7 mouse cellular contexts compared by ENCODE assay signal in the genomic region with DNA sequence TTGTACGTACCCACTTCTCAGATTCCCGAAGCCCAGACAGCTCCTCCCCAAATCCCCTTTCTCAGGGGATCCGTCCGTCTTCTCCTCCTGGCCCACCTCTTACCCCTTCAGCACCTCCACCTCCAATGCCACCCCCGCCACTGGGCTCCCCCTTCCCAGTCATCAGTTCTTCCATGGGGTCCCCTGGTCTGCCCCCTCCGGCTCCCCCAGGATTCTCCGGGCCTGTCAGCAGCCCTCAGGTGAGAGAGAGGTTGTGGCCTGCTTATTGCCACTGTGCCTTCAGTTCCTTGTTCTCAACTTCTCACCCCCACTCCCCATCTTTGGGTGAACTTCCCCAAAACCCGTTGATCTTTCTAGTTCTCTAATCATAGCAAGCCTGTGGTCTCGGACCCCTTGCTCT. TPM values are rescaled to one million over a fixed set of nuclear protein-coding genes. Genes with fewer than 3 reads are reported as not detected.
DNase-seq lines count a peak whose midpoint lies in the region; ATAC-seq and TF ChIP-seq lines count a peak whose summit lies in the region.

No protein-coding gene starts in this region.

- no peak for ATAC-seq in kidney, embryonic 14.5 days (ENCODE audit: low FRiP score, low TSS enrichment)
- ATAC-seq in midbrain, embryonic 14.5 days (ENCODE audit: low FRiP score, low TSS enrichment): no peak

- H3K4me2 ChIP-seq in kidney, embryonic 14.5 days (replicated peaks; ENCODE audit: low read depth, low read length): peak overlapping the region; percentile 89
- peak overlapping the region; percentile 98 for H3K4me2 ChIP-seq in midbrain, embryonic 14.5 days (ENCODE audit: low read length)

- H3K79me2 ChIP-seq in liver, adult 2 months (ENCODE audit: control insufficient read depth, insufficient read depth, low read length): peaks cover 29% of the 10 kb centered on the region

- peaks cover 7% of the 10 kb centered on the region; the same call in 1 of the 2 replicates for H3K36me3 ChIP-seq in liver, adult 2 months (ENCODE audit: control insufficient read depth, insufficient read depth, low read length)
- peaks cover 55% of the 10 kb centered on the region for H3K36me3 ChIP-seq in kidney, embryonic 14.5 days (ENCODE audit: control insufficient read depth, insufficient read depth, low read length)
- H3K36me3 ChIP-seq in midbrain, embryonic 14.5 days (ENCODE audit: control insufficient read depth, insufficient read depth, low read length): peaks cover 54% of the 10 kb centered on the region

- no peaks in the 10 kb centered on the region for H3K27me3 ChIP-seq in liver, adult 2 months (ENCODE audit: control insufficient read depth, insufficient read depth, low read length)
- H3K27me3 ChIP-seq in kidney, embryonic 14.5 days (ENCODE audit: control insufficient read depth, insufficient read depth, low read length): peaks cover 2% of the 10 kb centered on the region; the same call in 1 of the 2 replicates
- H3K27me3 ChIP-seq in midbrain, embryonic 14.5 days (ENCODE audit: control insufficient read depth, insufficient read depth, low read length): no peaks in the 10 kb centered on the region

- H3K9ac ChIP-seq in liver, adult 2 months (ENCODE audit: low read depth, low read length): peak overlapping the region; percentile 95
- peak overlapping the region; percentile 95; the same call in 1 of the 2 replicates for H3K9ac ChIP-seq in kidney, embryonic 14.5 days (ENCODE audit: low read depth, low read length)
- H3K9ac ChIP-seq in midbrain, embryonic 14.5 days (replicated peaks; ENCODE audit: low read length): peak overlapping the region; percentile 94; the same call in 1 of the 2 replicates

- H3K4me3 ChIP-seq in liver, adult 2 months (ENCODE audit: insufficient read depth, low read depth, low read length): peak overlapping the region; percentile 96
- peak overlapping the region; percentile 71 for H3K4me3 ChIP-seq in brown adipose tissue, adult 24 weeks (ENCODE audit: insufficient read depth, low read depth, low read length)
- H3K4me3 ChIP-seq in embryonic fibroblast, embryonic 13.5 days (ENCODE audit: insufficient read depth, low read length): peak overlapping the region; percentile 60
- peak overlapping the region; percentile 88 for H3K4me3 ChIP-seq in kidney, embryonic 14.5 days (ENCODE audit: low read length)
- H3K4me3 ChIP-seq in midbrain, embryonic 14.5 days (replicated peaks; ENCODE audit: low read depth, low read length): peak overlapping the region; percentile 86

- peak overlapping the region; percentile 88 for H3K27ac ChIP-seq in liver, adult 2 months (replicated peaks; ENCODE audit: insufficient read depth, low read depth, low read length)
- H3K27ac ChIP-seq in brown adipose tissue, adult 24 weeks (replicated peaks; ENCODE audit: low read depth, low read length): peak overlapping the region; percentile 80
- no peak overlapping the region for H3K27ac ChIP-seq in embryonic fibroblast, embryonic 13.5 days (ENCODE audit: insufficient read depth, low read length)
- H3K27ac ChIP-seq in kidney, embryonic 14.5 days (ENCODE audit: low read depth, low read length): no peak overlapping the region; the same call in 1 of the 2 replicates
- H3K27ac ChIP-seq in midbrain, embryonic 14.5 days (replicated peaks; ENCODE audit: low read depth, low read length): peak overlapping the region; percentile 98; the same call in 1 of the 2 replicates

- TF ChIP-seq CTCF in liver, adult 2 months (IDR thresholded peaks at IDR 0.05; ENCODE audit: low read depth, low read length): no peak
- no peak for TF ChIP-seq CTCF in embryonic fibroblast, embryonic 13.5 days (IDR thresholded peaks at IDR 0.05; ENCODE audit: borderline replicate concordance, insufficient read depth, low read length)

- no peaks in the 10 kb centered on the region for H3K9me3 ChIP-seq in kidney, embryonic 14.5 days (ENCODE audit: control insufficient read depth, low read length)
- H3K9me3 ChIP-seq in midbrain, embryonic 14.5 days (ENCODE audit: control insufficient read depth, low read length): no peaks in the 10 kb centered on the region

- 54% methylated on average over 9 of the region's 9 CpGs for WGBS in liver, adult 2 months
- 47% methylated on average over 9 of the region's 9 CpGs for WGBS in kidney, embryonic 14.5 days
- WGBS in midbrain, embryonic 14.5 days: 54% methylated on average over 9 of the region's 9 CpGs

- no peak for TF ChIP-seq POLR2A in liver, adult 2 months (IDR thresholded peaks at IDR 0.05; ENCODE audit: extremely low read depth, insufficient read depth, low read length)
- no peak; the same call in 1 of the 2 replicates for TF ChIP-seq POLR2A in embryonic fibroblast, embryonic 13.5 days (IDR thresholded peaks at IDR 0.05; ENCODE audit: low read depth, low read length)

- no peak for DNase-seq in liver, adult 2 months (ENCODE audit: extremely low read depth, low read depth, low spot score)
- DNase-seq in liver: no peak
- DNase-seq in midbrain, embryonic 14.5 days: no peak
- DNase-seq in right cerebral cortex, postnatal 14 days: no peak

- H3K4me1 ChIP-seq in liver, adult 2 months (ENCODE audit: control insufficient read depth, insufficient read depth, low read length): peaks cover 19% of the 10 kb centered on the region
- peaks cover 14% of the 10 kb centered on the region; the same call in 1 of the 2 replicates for H3K4me1 ChIP-seq in brown adipose tissue, adult 24 weeks (ENCODE audit: control insufficient read depth, insufficient read depth, insufficient read length, low read length)
- H3K4me1 ChIP-seq in embryonic fibroblast, embryonic 13.5 days (ENCODE audit: control insufficient read depth, insufficient read depth, low read length): peaks cover 18% of the 10 kb centered on the region
- peaks cover 22% of the 10 kb centered on the region for H3K4me1 ChIP-seq in kidney, embryonic 14.5 days (ENCODE audit: control insufficient read depth, insufficient read depth, low read length)
- peaks cover 33% of the 10 kb centered on the region for H3K4me1 ChIP-seq in midbrain, embryonic 14.5 days (ENCODE audit: control insufficient read depth, insufficient read depth, low read length)

RNA-seq across cellular contexts. Expression of a gene that starts 1.2 kb away (rescaled TPM):
- total RNA-seq in liver, adult 2 months (2014; rRNA removed): 13.0 and 17.0 TPM in 2 replicates
- 40.3 and 46.5 TPM in 2 replicates for polyA plus RNA-seq in liver, adult 2 months (2012; rRNA removed)
- polyA plus RNA-seq in brown adipose tissue, adult 24 weeks (2012; ENCODE audit: insufficient read depth, insufficient read length, missing spikeins): 23.6 and 38.7 TPM in 2 replicates
- 24.8 and 26.1 TPM in 2 replicates for polyA plus RNA-seq in embryonic fibroblast, embryonic 13.5 days (2011; ENCODE audit: insufficient read length, low read depth, missing spikeins)
- polyA plus RNA-seq in kidney, embryonic 14.5 days (2014; fragmentation: Nextera tagmentation; extraction: Ambion mirVana): 22.2 and 28.0 TPM in 2 replicates
- 33.3 and 33.4 TPM in 2 replicates for polyA plus RNA-seq in midbrain, embryonic 14.5 days (2014; fragmentation: Nextera tagmentation; extraction: Ambion mirVana)

RNA-seq across cellular contexts. Expression of a gene that starts 1.3 kb away (rescaled TPM):
- 51.2 and 54.7 TPM in 2 replicates for total RNA-seq in liver, adult 2 months (2014; rRNA removed)
- 98.0 and 115 TPM in 2 replicates for polyA plus RNA-seq in liver, adult 2 months (2012; rRNA removed)
- 40.0 and 44.7 TPM in 2 replicates for polyA plus RNA-seq in brown adipose tissue, adult 24 weeks (2012; ENCODE audit: insufficient read depth, insufficient read length, missing spikeins)
- 181 and 191 TPM in 2 replicates for polyA plus RNA-seq in embryonic fibroblast, embryonic 13.5 days (2011; ENCODE audit: insufficient read length, low read depth, missing spikeins)
- polyA plus RNA-seq in kidney, embryonic 14.5 days (2014; fragmentation: Nextera tagmentation; extraction: Ambion mirVana): 70.3 and 86.0 TPM in 2 replicates
- polyA plus RNA-seq in midbrain, embryonic 14.5 days (2014; fragmentation: Nextera tagmentation; extraction: Ambion mirVana): 95.7 and 97.0 TPM in 2 replicates

RNA-seq across cellular contexts. Expression of a gene that starts 4.9 kb away (rescaled TPM):
- total RNA-seq in liver, adult 2 months (2014; rRNA removed): 76.5 and 80.5 TPM in 2 replicates
- 162 and 167 TPM in 2 replicates for polyA plus RNA-seq in liver, adult 2 months (2012; rRNA removed)
- 214 and 236 TPM in 2 replicates for polyA plus RNA-seq in brown adipose tissue, adult 24 weeks (2012; ENCODE audit: insufficient read depth, insufficient read length, missing spikeins)
- 16.7 and 16.9 TPM in 2 replicates for polyA plus RNA-seq in embryonic fibroblast, embryonic 13.5 days (2011; ENCODE audit: insufficient read length, low read depth, missing spikeins)
- 46.0 and 53.0 TPM in 2 replicates for polyA plus RNA-seq in kidney, embryonic 14.5 days (2014; fragmentation: Nextera tagmentation; extraction: Ambion mirVana)
- polyA plus RNA-seq in midbrain, embryonic 14.5 days (2014; fragmentation: Nextera tagmentation; extraction: Ambion mirVana): 56.1 and 75.0 TPM in 2 replicates

RNA-seq across cellular contexts. Expression of a gene that starts 6.4 kb away (rescaled TPM):
- 0.18 and 0.74 TPM in 2 replicates for total RNA-seq in liver, adult 2 months (2014; rRNA removed)
- polyA plus RNA-seq in liver, adult 2 months (2012; rRNA removed): 0.20 and 0.23 TPM in 2 replicates
- polyA plus RNA-seq in brown adipose tissue, adult 24 weeks (2012; ENCODE audit: insufficient read depth, insufficient read length, missing spikeins): 0.38 and 1.0 TPM in 2 replicates
- polyA plus RNA-seq in embryonic fibroblast, embryonic 13.5 days (2011; ENCODE audit: insufficient read length, low read depth, missing spikeins): 0.37 and 0.45 TPM in 2 replicates
- polyA plus RNA-seq in kidney, embryonic 14.5 days (2014; fragmentation: Nextera tagmentation; extraction: Ambion mirVana): 1.9 and 2.1 TPM in 2 replicates
- polyA plus RNA-seq in midbrain, embryonic 14.5 days (2014; fragmentation: Nextera tagmentation; extraction: Ambion mirVana): 2.4 and 2.9 TPM in 2 replicates

RNA-seq across cellular contexts. Expression of a gene that starts 8.3 kb away (rescaled TPM):
- total RNA-seq in liver, adult 2 months (2014; rRNA removed): 10.0 and 13.7 TPM in 2 replicates
- polyA plus RNA-seq in liver, adult 2 months (2012; rRNA removed): 29.7 and 33.8 TPM in 2 replicates
- polyA plus RNA-seq in brown adipose tissue, adult 24 weeks (2012; ENCODE audit: insufficient read depth, insufficient read length, missing spikeins): 10.2 and 10.3 TPM in 2 replicates
- 12.2 and 13.8 TPM in 2 replicates for polyA plus RNA-seq in embryonic fibroblast, embryonic 13.5 days (2011; ENCODE audit: insufficient read length, low read depth, missing spikeins)
- 5.5 and 12.4 TPM in 2 replicates for polyA plus RNA-seq in kidney, embryonic 14.5 days (2014; fragmentation: Nextera tagmentation; extraction: Ambion mirVana)
- polyA plus RNA-seq in midbrain, embryonic 14.5 days (2014; fragmentation: Nextera tagmentation; extraction: Ambion mirVana): 9.1 and 18.5 TPM in 2 replicates

Comparison
In these comparisons a context has a peak if more than half of its experiments do, and no peak if none do; other contexts are left out.
1. H3K27ac ChIP-seq: peak in liver, adult 2 months (single experiment), brown adipose tissue, adult 24 weeks (single experiment) and midbrain, embryonic 14.5 days (single experiment); none in embryonic fibroblast, embryonic 13.5 days (single experiment) and kidney, embryonic 14.5 days (single experiment).
2. Peak in every context shown above with its lines, with median percentiles within 50 percentile points of each other: H3K4me3 ChIP-seq and H3K9ac ChIP-seq.